Mouse (Mus musculus): ENCODE data around the gene Psmb6. TPM values are rescaled to one million over a fixed set of nuclear protein-coding genes. Genes with fewer than 3 reads are reported as not detected.
"Not testable (repeated sequence)": the region's sequence is repeated elsewhere in the genome, so short reads cannot be mapped to it uniquely, and the experiment has no call there.

The Psmb6 gene
- polyA plus RNA-seq, 1 experiment from 2014 or later, result 912 TPM

DNA sequence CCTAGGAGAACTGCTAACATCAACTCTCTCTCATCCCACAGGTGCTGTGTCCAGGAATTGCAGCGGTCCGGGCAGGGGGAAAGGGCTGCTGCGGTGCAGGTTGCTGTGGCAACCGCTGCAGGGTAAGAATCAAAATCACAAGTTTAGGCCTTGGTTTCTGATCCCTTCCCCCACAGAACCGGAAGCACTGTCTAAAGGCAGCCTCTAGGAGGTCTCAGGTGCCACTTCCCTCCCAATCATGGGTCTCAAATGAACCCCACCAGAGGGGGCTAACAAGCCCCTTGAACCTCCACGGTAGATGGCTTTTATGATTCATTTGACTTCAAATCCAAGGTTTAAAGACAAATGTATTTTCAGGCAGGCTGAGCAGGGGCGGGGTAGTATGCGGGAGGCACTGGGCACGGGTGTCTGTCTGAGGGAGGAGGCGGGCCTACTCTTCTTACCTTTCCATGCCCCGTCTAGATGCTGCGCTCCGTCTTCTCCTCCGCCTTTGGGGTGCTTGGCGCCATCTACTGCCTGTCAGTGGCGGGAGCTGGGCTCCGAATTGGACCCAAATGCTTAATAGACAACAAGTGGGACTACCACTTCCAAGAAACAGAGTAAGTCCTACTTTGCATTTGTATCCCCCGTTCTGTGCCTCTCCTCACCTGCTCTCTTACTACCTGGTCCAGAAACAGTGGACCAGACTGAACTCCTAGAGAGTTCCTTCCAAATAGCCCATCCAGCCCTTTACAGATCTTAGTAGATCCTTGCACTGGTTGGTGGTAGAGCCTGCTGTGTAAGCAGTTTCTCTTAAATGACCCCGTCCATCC, 15.2 kb upstream of the Psmb6 start:
- H3K4me2 ChIP-seq, result peak overlapping the region; percentile 42
- 10% methylated on average over 19 of the region's 19 CpGs for WGBS
- no peak overlapping the region for H3K4me3 ChIP-seq
- no peaks in the 10 kb centered on the region for H3K27me3 ChIP-seq
- no peaks in the 10 kb centered on the region for H3K9me3 ChIP-seq (replicated peaks)
- H3K4me1 ChIP-seq, result 0 out of 2 replicates have a peak, but pooled peaks cover 5% of the 10 kb centered on the region
- no peak overlapping the region for H3K9ac ChIP-seq
- 0 out of 2 replicates have a peak, but pooled peaks have one; percentile 41 for ATAC-seq
- no peaks in the 10 kb centered on the region for H3K36me3 ChIP-seq (ENCODE audit: poor library complexity, severe bottlenecking)
- H3K27ac ChIP-seq, result no peak overlapping the region

DNA sequence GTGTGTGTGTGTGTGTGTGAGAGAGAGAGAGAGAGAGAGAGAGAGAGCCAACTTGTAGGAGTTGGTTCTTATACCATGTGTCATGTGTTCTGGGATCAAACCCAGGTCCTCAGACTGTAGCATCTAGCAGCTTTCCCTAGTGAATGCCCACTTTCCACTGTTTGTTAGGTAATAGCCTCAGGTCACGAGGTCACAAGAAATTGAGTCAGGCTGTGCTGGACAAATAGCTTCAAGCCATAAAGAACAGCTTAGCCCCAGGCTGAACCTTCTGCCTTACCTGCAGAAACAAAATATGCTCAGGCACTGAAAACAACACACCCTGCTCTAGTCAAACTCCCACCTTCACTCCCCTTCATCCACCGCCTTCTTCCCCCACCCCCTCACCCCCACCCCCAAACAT, 13.9 kb upstream of the Psmb6 start:
- no peak overlapping the region for H3K4me2 ChIP-seq
- ATAC-seq, result no peak
- WGBS, result 83% methylated on average over 2 of the region's 2 CpGs

DNA sequence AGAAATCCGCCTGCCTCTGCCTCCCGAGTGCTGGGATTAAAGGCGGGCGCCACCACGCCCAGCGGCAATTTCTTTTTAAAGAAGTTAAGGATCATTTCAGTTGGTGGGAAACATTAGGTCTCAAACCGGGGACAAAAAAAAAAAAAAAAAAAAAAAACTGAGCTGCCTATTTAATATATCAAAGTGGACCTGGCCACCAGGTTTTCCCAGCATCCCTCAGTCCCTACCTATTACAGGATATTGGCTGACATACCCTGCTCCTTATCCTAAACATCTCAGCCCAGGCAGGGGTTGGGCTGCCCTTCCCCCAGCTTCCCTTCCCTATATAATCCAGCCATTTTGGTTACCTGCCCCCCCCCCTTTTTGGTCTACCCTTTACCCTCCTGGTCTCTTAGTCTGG, 13.3 kb upstream of the Psmb6 start:
- Histone ChIP-seq H3K9me3 (replicated peaks) (no peaks in the 10 kb centered on the region), H3K4me3 (no peak overlapping the region), H3K36me3 (ENCODE audit: poor library complexity, severe bottlenecking) (no peaks in the 10 kb centered on the region), H3K4me1 (0 out of 2 replicates have a peak, but pooled peaks cover 5% of the 10 kb centered on the region), H3K27me3 (no peaks in the 10 kb centered on the region), H3K9ac (no peak overlapping the region), H3K4me2 (no peak overlapping the region), H3K27ac (no peak overlapping the region)
- 87% methylated on average over 7 of the region's 7 CpGs for WGBS
- ATAC-seq, result no peak

More for the DNA sequence above, 13.9 kb upstream of the Psmb6 start:
- no peak overlapping the region for H3K9ac ChIP-seq
- no peaks in the 10 kb centered on the region for H3K36me3 ChIP-seq (ENCODE audit: poor library complexity, severe bottlenecking)
- H3K27ac ChIP-seq, result no peak overlapping the region
- no peak overlapping the region for H3K4me3 ChIP-seq
- H3K9me3 ChIP-seq (replicated peaks), result no peaks in the 10 kb centered on the region
- 0 out of 2 replicates have a peak, but pooled peaks cover 5% of the 10 kb centered on the region for H3K4me1 ChIP-seq
- no peaks in the 10 kb centered on the region for H3K27me3 ChIP-seq

DNA sequence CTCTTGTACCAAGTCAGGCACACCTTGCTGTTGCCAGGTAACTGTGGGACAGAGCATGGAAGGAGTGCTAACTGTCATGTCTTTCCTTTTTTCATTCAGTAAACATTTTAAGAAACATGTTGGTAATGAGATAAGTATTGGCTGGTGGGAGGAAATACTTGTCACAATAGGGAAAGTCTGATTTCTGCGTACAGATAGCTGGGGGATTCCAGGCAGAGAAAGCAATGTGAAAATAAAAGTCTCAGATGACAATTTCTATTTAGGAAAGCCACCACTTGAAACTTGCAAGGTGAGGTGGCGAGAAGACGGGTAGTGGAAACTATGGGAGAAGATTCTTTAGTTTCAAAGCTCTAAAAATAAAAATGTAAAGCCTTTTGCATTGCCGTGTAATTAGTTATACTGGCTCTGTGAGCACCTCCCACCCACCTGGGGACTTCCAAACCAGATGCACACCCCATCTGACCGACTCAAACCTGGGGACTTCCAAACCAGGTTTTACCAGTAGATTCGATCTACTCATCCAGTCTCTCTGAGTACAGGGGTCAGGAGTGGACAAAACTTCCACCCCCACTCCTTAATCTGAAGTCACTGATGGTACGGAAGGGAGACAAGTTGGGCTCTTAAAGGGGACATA, 12.3 kb upstream of the Psmb6 start:
- no peaks in the 10 kb centered on the region for H3K9me3 ChIP-seq (replicated peaks)
- no peak overlapping the region for H3K4me3 ChIP-seq
- no peak overlapping the region for H3K4me2 ChIP-seq
- 79% methylated on average over 7 of the region's 7 CpGs for WGBS
- 0 out of 2 replicates have a peak, but pooled peaks cover 5% of the 10 kb centered on the region for H3K4me1 ChIP-seq
- no peak for ATAC-seq
- H3K27ac ChIP-seq, result no peak overlapping the region
- no peak overlapping the region for H3K9ac ChIP-seq
- H3K27me3 ChIP-seq, result no peaks in the 10 kb centered on the region
- no peaks in the 10 kb centered on the region for H3K36me3 ChIP-seq (ENCODE audit: poor library complexity, severe bottlenecking)

DNA sequence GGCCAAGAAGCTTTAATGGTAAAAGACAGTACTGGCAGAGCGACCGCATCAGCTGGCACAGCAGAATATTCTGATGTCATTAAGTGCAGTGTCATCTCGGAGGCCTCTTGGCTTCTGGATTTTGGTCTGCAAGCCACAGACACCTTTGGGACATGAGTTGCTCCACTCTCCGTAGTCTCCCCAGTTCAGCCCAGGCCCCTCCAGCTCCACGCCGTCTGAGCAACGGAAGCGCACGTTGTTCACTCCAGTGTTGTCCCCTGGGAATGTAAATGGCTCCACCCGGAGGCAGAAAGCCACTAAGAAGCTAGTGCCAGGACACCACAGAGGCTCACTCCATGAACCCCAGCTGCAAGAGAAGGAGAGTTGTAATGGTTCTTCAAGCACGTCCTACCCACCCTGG, 11.6 kb upstream of the Psmb6 start:
- H3K9ac ChIP-seq, result no peak overlapping the region
- 61% methylated on average over 11 of the region's 11 CpGs for WGBS
- no peak for ATAC-seq

DNA sequence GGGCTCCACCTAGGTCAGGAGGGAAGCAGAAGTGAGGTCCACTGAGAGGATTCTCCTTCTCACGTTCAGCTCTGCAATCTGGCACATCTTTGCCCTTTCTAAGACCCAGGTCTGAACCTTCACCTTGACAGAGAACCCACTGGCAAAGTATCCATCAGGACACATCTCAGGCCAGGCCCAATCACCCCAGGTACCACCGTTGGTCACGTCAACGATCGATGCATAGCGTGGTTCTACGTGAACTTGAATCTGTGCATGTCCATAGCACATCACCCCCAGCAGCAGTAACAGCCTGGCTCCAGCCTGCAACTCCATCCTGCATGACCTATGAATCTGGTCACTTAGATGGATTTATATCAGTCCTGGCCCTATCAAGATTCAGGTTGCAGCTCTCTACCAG, 10.9 kb upstream of the Psmb6 start, which contains the start of gene Vmo1:
TSS of gene Vmo1 (minus strand) at position 329 of the 400 bp plus-strand sequence.
- 87% methylated on average over 7 of the region's 7 CpGs for WGBS
- Histone ChIP-seq H3K4me2 (no peak within 1 kb of the TSS), H3K36me3 (ENCODE audit: poor library complexity, severe bottlenecking) (no peaks in the 10 kb centered on the region), H3K9ac (0 out of 2 replicates have a peak within 1 kb of the TSS, but pooled peaks have one; percentile 5), H3K4me3 (no peak within 1 kb of the TSS), H3K4me1 (0 out of 2 replicates have a peak, but pooled peaks cover 5% of the 10 kb centered on the region), H3K27ac (no peak within 1 kb of the TSS), H3K9me3 (replicated peaks) (no peaks in the 10 kb centered on the region), H3K27me3 (peaks cover 4% of the 10 kb centered on the region; the same call in 1 of the 2 replicates)
- no peak for ATAC-seq

More for the DNA sequence above, 11.6 kb upstream of the Psmb6 start:
- no peaks in the 10 kb centered on the region for H3K9me3 ChIP-seq (replicated peaks)
- 0 out of 2 replicates have a peak, but pooled peaks cover 5% of the 10 kb centered on the region for H3K4me1 ChIP-seq
- no peak overlapping the region for H3K4me2 ChIP-seq
- H3K27me3 ChIP-seq, result no peaks in the 10 kb centered on the region
- H3K36me3 ChIP-seq (ENCODE audit: poor library complexity, severe bottlenecking), result no peaks in the 10 kb centered on the region
- H3K4me3 ChIP-seq, result no peak overlapping the region
- H3K27ac ChIP-seq, result no peak overlapping the region

DNA sequence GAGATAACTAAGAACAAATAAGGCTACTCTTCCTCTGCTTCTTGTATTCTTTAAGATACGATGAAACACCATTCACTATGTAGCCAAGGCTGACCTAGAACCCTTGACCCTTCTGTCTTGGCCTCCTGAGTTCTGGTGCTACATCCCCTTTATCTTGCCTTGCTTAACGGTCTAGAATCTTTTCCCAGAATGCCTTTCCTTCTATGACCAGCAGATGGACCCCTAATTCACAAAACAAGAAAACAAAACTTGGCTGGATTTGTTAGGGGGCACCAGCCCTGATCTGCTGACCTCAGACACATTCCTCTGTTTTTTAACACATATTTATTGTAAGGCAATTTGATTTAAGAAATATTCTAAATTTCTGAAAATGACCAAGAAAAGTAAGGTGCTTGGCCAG, 8.8 kb upstream of the Psmb6 start:
- Histone ChIP-seq H3K4me2 (no peak overlapping the region), H3K36me3 (ENCODE audit: poor library complexity, severe bottlenecking) (no peaks in the 10 kb centered on the region), H3K4me3 (no peak overlapping the region), H3K9me3 (replicated peaks) (no peaks in the 10 kb centered on the region), H3K9ac (no peak overlapping the region), H3K27ac (no peak overlapping the region), H3K27me3 (peaks cover 15% of the 10 kb centered on the region; the same call in 1 of the 2 replicates), H3K4me1 (peaks cover 8% of the 10 kb centered on the region; the same call in 1 of the 2 replicates)
- no peak for ATAC-seq
- WGBS, result 17% methylated on average over 2 of the region's 2 CpGs

DNA sequence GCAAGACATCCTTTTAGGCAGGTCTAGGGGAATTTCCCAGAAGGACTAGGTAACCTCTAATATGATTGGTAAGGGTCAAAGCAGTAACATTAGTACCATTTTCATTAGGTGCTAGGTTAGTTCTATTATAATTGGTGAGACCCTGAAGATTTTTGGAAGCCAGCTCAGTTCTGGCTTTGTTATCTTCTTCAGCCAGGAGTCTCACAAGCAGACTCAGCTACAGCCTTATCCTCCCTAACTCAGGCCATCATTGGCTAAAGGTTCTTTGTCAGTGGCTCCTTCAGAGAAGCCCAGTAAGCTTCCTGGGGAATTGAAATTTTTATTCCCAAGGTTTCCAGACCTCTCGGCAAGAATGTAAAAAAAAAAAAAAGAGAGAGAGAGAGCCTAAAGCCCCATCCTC, 6.7 kb upstream of the Psmb6 start:
- H3K4me2 ChIP-seq, result no peak overlapping the region
- WGBS, result 62% methylated on average over 1 of the region's 1 CpGs

DNA sequence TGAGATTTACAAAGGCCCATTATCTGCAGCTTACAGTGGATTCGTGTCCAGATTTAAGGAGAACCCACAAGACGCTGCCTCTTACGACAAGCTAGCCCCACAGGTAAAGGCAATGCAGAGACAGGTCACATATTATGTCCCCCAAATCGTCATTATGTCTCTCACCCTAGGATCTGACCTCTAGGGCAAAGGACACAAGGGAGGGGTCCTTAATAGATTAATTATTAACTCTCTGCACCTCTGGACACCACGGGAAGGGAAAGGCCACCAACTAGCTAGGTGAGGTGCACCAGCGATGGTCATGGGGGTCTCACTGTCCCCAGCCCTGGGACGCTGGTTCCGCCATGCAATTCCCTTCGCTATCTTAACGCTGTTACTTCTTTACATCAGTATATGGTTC, 6.2 kb upstream of the Psmb6 start, which contains the start of gene Gltpd2:
TSS of gene Gltpd2 (plus strand) at position 274 of the 400 bp plus-strand sequence.
- Histone ChIP-seq H3K9me3 (replicated peaks) (no peaks in the 10 kb centered on the region), H3K4me1 (peaks cover 8% of the 10 kb centered on the region; the same call in 1 of the 2 replicates), H3K27me3 (peaks cover 15% of the 10 kb centered on the region; the same call in 1 of the 2 replicates), H3K4me3 (peak within 1 kb of the TSS; percentile 19), H3K9ac (peak within 1 kb of the TSS; percentile 55), H3K27ac (no peak within 1 kb of the TSS), H3K4me2 (peak within 1 kb of the TSS; percentile 52), H3K36me3 (ENCODE audit: poor library complexity, severe bottlenecking) (no peaks in the 10 kb centered on the region)
- 81% methylated on average over 10 of the region's 10 CpGs for WGBS
- no peak for ATAC-seq

More for the DNA sequence above, 6.7 kb upstream of the Psmb6 start:
- Histone ChIP-seq H3K9ac (no peak overlapping the region), H3K27ac (no peak overlapping the region), H3K4me3 (no peak overlapping the region), H3K27me3 (peaks cover 15% of the 10 kb centered on the region; the same call in 1 of the 2 replicates), H3K4me1 (peaks cover 8% of the 10 kb centered on the region; the same call in 1 of the 2 replicates), H3K9me3 (replicated peaks) (no peaks in the 10 kb centered on the region), H3K36me3 (ENCODE audit: poor library complexity, severe bottlenecking) (no peaks in the 10 kb centered on the region)
- ATAC-seq, result no peak

DNA sequence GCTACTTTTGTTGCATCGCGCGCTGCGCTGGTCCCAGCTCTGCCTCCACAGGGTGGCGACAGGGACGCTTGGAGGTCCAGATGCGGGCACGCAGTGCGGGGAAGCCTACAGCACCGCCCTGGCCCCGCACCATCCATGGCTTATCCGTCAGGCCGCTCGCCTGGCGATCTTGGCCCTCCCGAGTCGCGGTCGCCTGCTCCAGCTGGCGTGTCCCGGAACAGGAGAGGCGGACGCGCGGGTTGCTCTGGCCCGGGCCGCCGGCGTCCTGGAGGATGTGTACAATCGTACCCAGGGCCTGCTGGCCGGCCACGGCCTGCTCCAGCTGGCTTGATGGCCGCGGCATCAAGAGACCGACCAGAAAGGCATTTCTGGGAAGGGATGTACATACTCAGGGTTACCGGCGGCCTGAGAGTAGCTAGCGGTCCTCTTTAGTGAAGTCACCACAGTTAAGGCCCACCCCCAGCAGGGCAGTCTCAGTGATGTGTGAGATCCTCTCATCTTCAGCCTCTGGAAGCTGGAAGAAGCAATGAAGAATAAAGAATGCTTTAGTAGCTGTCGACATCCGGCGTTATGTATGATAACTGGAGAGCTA, 4.9 kb upstream of the Psmb6 start:
- peaks cover 15% of the 10 kb centered on the region; the same call in 1 of the 2 replicates for H3K27me3 ChIP-seq
- peak overlapping the region; percentile 19 for H3K4me3 ChIP-seq
- 0 out of 2 replicates have a peak, but pooled peaks have one; percentile 28 for ATAC-seq
- peak overlapping the region; percentile 55 for H3K9ac ChIP-seq
- 16% methylated on average over 39 of the region's 41 CpGs for WGBS
- no peak overlapping the region for H3K27ac ChIP-seq
- peaks cover 8% of the 10 kb centered on the region; the same call in 1 of the 2 replicates for H3K4me1 ChIP-seq
- H3K4me2 ChIP-seq, result peak overlapping the region; percentile 52
- H3K9me3 ChIP-seq (replicated peaks), result no peaks in the 10 kb centered on the region
- H3K36me3 ChIP-seq (ENCODE audit: poor library complexity, severe bottlenecking), result no peaks in the 10 kb centered on the region

DNA sequence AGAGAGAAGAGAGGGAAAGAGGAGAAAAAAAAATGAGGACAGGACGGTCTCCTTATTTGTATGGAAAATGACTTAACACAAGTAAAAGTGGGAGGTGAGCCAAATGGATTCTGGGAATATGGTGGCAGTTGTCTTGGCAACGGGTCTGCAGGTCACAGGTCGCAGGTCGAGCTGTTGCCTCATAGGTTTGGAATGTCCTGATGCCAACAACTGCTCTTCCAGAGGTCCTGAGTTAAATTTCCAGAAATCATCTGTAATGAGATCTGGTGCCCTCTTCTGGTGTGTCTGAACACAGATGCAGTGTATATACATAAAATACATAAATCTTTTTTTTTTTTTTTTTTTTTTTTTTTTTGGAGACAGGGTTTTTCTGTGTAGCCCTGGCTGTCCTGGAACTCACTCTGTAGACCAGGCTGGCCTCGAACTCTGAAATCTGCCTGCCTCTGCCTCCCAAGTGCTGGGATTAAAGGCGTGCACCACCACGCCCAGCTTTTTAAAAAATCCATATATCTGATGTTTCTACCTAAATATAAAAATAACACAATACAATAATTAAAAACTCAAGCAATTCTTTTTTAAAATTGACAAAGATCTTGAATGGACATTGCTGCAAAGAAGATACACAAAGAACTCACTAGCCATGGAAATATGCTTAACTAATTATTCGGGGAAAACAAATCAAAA, 1.7 kb upstream of the Psmb6 start:
- 91% methylated on average over 8 of the region's 8 CpGs for WGBS
- peaks cover 21% of the 10 kb centered on the region for H3K36me3 ChIP-seq (ENCODE audit: poor library complexity, severe bottlenecking)
- not testable (repeated sequence) for H3K4me2 ChIP-seq; H3K9me3 ChIP-seq (replicated peaks); H3K9ac ChIP-seq; H3K27ac ChIP-seq; H3K4me3 ChIP-seq; ATAC-seq
- H3K4me1 ChIP-seq, result peaks cover 24% of the 10 kb centered on the region
- H3K27me3 ChIP-seq, result peaks cover 15% of the 10 kb centered on the region; the same call in 1 of the 2 replicates

Measured in forebrain, embryonic 13.5 days (tissue).